Mouse (Mus musculus): ENCODE results near the gene Gstp2. TPM values are rescaled to one million over a fixed set of nuclear protein-coding genes. Genes with fewer than 3 reads are reported as not detected.

Gene Gstp2
- total RNA-seq (2014; fragmentation: Nextera tagmentation) = 29.9 TPM in 1 of 2 replicates, not detected in the other
- total RNA-seq (2017) = not detected in 2 replicates
- polyA plus RNA-seq (2012) = 0.28 TPM in 1 of 2 replicates, not detected in the other

DNA sequence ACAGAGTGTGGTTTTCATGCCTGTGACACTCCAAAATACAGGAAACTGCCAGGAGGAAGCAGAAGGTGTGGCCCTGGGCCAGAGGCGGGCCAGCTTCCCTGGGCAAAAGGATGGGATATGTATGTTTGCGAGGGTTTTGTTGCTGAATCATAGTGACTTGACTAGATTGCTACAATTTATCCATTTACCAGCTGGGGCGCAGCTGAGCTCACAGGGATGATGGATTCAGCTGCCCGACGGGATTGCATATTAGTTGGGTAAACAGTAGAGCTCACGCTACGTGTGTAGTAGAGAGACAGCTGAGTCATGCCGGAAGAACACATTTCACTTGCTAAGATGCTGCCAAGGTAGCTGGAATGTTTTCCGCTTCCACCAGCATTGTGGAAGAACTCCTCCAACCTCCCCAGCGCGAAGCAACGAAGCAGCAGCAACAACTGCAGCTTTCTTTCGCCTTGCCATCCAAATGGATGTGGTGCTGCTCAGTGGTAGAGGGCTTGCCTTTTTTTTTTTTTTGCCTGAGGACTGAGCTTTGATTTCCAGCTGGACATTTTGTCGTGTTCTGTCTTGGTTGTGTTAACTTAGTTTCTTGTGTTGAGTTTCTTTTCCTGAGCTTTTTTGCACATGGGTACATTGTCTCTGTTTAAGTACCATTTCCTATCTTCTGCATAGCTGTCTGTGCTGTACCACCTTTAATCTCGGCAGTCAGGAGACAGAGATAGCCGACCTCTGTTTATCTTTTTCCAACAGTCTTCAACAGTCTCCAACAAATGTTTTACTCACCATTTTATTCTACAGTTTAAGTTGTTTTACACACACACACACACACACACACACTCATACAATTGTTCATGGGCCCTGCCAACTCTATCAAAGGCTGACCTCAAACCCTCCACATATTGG is at the start of gene Gstp2:
TSS of gene Gstp2 (minus strand) at position 58 of the 900 bp plus-strand sequence.
- Histone ChIP-seq H3K4me3 (ENCODE audit: low read depth, low read length) (no peak within 1 kb of the TSS), H3K27me3 (ENCODE audit: insufficient read depth, low read length) (peaks cover 9% of the 10 kb centered on the region), H3K9me3 (replicated peaks) (peaks cover 36% of the 10 kb centered on the region), H3K36me3 (replicated peaks) (no peaks in the 10 kb centered on the region), H3K4me1 (ENCODE audit: insufficient read depth, low read depth, low read length) (peaks cover 19% of the 10 kb centered on the region)
- no peak for TF ChIP-seq CTCF (IDR thresholded peaks at IDR 0.05; ENCODE audit: low read depth, low read length)
- no peak for TF ChIP-seq TAL1 (conservative IDR thresholded peaks at IDR 0.05; ENCODE audit: low read depth, low read length)
- TF ChIP-seq GATA2 (IDR thresholded peaks at IDR 0.05; ENCODE audit: borderline replicate concordance, low read depth, low read length) = no peak
- TF ChIP-seq GATA1 (IDR thresholded peaks at IDR 0.05; ENCODE audit: borderline replicate concordance, low read length) = no peak
- TF ChIP-seq POLR2AphosphoS5 (IDR thresholded peaks at IDR 0.05; ENCODE audit: insufficient replicate concordance, low read depth, low read length) = no peak
- DNase-seq (ENCODE audit: low spot score) = no peak
- no peak for ATAC-seq (ENCODE audit: extremely low read depth, insufficient number of reproducible peaks, low FRiP score, poor library complexity, severe bottlenecking)

DNA sequence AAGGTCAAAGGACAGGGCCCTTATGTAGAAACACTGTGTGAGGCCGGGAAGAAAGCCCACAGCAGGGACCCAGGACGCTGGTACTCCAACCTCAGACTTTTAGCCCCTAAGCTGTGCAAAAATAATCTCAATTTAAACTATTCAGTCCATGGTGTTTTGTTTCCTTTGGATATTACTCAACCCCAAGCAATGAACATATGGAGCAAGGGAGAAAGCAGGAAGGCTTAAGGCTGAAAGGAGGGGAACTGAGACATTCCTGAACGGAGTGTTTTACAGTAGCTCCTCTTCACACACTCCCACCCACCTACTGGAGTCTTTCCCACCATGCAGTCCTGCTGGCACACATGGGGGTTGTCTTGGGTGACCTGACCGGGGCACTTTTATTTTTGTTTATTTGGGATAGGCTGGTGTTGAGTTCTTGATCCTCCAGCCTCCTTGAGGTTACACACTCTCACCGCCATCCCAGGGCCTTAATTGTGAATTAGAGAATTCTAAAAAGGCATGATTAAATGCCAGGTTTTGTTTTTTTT is 49.0 kb upstream of the Gstp2 start:
- TF ChIP-seq CTCF (IDR thresholded peaks at IDR 0.05; ENCODE audit: low read depth, low read length) (no peak), POLR2AphosphoS5 (IDR thresholded peaks at IDR 0.05; ENCODE audit: insufficient replicate concordance, low read depth, low read length) (no peak), TAL1 (conservative IDR thresholded peaks at IDR 0.05; ENCODE audit: low read depth, low read length) (no peak), GATA2 (IDR thresholded peaks at IDR 0.05; ENCODE audit: borderline replicate concordance, low read depth, low read length) (no peak)
- no peak for ATAC-seq (ENCODE audit: extremely low read depth, insufficient number of reproducible peaks, low FRiP score, poor library complexity, severe bottlenecking)
- no peak for DNase-seq (ENCODE audit: low spot score)
- peaks cover 15% of the 10 kb centered on the region for H3K36me3 ChIP-seq (replicated peaks)
- H3K4me1 ChIP-seq (ENCODE audit: insufficient read depth, low read depth, low read length) = peaks cover 44% of the 10 kb centered on the region
- no peaks in the 10 kb centered on the region for H3K9me3 ChIP-seq (replicated peaks)
- no peak overlapping the region for H3K4me3 ChIP-seq (ENCODE audit: low read depth, low read length)
- H3K27me3 ChIP-seq (ENCODE audit: insufficient read depth, low read length) = peaks cover 20% of the 10 kb centered on the region

DNA sequence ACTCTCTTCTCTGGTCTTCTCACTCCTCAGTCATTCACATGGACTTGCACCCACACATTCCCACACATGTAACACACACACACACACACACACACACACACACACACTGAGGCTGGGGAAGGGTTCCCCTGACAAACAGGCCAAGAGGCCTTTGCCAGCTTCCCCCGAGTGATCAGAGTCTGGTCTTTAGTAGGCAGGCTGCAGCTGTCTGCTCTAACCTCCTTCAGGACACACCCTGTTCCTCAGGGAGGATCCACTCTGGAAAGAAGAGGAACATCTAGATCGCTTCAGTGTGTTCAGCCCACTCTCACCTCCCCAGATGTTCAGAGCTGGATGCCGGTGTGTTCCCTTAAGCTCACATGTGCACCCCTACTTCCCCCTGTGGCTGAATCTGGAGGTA is 48.5 kb upstream of the Gstp2 start:
- H3K27me3 ChIP-seq (ENCODE audit: insufficient read depth, low read length) = peaks cover 23% of the 10 kb centered on the region
- ATAC-seq (ENCODE audit: extremely low read depth, insufficient number of reproducible peaks, low FRiP score, poor library complexity, severe bottlenecking) = no peak
- TF ChIP-seq CTCF (IDR thresholded peaks at IDR 0.05; ENCODE audit: low read depth, low read length) = no peak
- TF ChIP-seq POLR2AphosphoS5 (IDR thresholded peaks at IDR 0.05; ENCODE audit: insufficient replicate concordance, low read depth, low read length) = no peak
- TF ChIP-seq GATA2 (IDR thresholded peaks at IDR 0.05; ENCODE audit: borderline replicate concordance, low read depth, low read length) = no peak
- no peak for TF ChIP-seq TAL1 (conservative IDR thresholded peaks at IDR 0.05; ENCODE audit: low read depth, low read length)
- TF ChIP-seq GATA1 (IDR thresholded peaks at IDR 0.05; ENCODE audit: borderline replicate concordance, low read length) = no peak
- peaks cover 15% of the 10 kb centered on the region for H3K36me3 ChIP-seq (replicated peaks)
- no peaks in the 10 kb centered on the region for H3K9me3 ChIP-seq (replicated peaks)
- no peak for DNase-seq (ENCODE audit: low spot score)
- no peak overlapping the region for H3K4me3 ChIP-seq (ENCODE audit: low read depth, low read length)
- H3K4me1 ChIP-seq (ENCODE audit: insufficient read depth, low read depth, low read length) = peaks cover 40% of the 10 kb centered on the region

DNA sequence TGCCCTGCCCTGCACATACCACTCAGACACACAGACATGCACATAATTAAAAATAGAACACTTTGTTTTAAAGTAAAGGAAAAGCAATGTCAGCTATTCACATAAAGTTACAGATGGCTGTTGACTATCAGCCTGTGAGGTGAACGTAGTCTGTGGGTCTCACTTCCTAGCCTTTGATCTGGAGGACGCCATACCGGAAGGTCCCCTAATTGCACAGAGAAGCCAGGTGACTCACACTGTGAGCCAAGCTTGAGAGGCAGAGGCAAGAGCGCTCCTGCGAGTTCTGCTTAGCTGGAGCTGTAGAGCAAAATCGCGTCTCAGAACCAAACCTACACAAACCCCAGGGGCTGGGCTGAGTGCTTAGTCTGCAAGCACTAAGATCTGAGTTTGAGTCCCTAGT is 47.9 kb upstream of the Gstp2 start:
- TF ChIP-seq CTCF (IDR thresholded peaks at IDR 0.05; ENCODE audit: low read depth, low read length) (no peak), GATA2 (IDR thresholded peaks at IDR 0.05; ENCODE audit: borderline replicate concordance, low read depth, low read length) (no peak), POLR2AphosphoS5 (IDR thresholded peaks at IDR 0.05; ENCODE audit: insufficient replicate concordance, low read depth, low read length) (no peak)
- H3K36me3 ChIP-seq (replicated peaks) = peaks cover 12% of the 10 kb centered on the region
- H3K9me3 ChIP-seq (replicated peaks) = no peaks in the 10 kb centered on the region
- H3K4me1 ChIP-seq (ENCODE audit: insufficient read depth, low read depth, low read length) = peaks cover 34% of the 10 kb centered on the region
- peaks cover 29% of the 10 kb centered on the region for H3K27me3 ChIP-seq (ENCODE audit: insufficient read depth, low read length)
- no peak overlapping the region for H3K4me3 ChIP-seq (ENCODE audit: low read depth, low read length)
- no peak for DNase-seq (ENCODE audit: low spot score)
- no peak for ATAC-seq (ENCODE audit: extremely low read depth, insufficient number of reproducible peaks, low FRiP score, poor library complexity, severe bottlenecking)

DNA sequence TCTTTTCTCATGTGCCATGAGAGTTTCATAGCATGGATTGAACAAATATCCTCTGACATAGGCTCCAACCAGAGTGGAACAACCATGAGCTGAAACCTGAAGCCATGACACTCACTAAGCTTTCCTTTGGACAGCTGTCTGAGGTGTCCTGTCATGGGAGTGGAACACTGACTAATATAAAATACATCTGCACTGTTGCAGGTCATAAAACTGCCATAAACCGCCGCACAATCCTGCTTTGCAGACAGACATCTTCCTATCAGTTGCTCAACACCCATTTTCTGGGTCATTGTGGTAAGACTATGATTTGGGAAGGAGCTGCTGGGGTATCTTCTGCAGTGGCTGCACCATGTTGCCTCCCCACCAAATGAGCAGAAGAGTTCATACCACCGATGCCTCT is 46.9 kb upstream of the Gstp2 start:
- TF ChIP-seq GATA2 (IDR thresholded peaks at IDR 0.05; ENCODE audit: borderline replicate concordance, low read depth, low read length) (no peak), CTCF (IDR thresholded peaks at IDR 0.05; ENCODE audit: low read depth, low read length) (no peak), POLR2AphosphoS5 (IDR thresholded peaks at IDR 0.05; ENCODE audit: insufficient replicate concordance, low read depth, low read length) (no peak), TAL1 (conservative IDR thresholded peaks at IDR 0.05; ENCODE audit: low read depth, low read length) (no peak), GATA1 (IDR thresholded peaks at IDR 0.05; ENCODE audit: borderline replicate concordance, low read length) (no peak)
- Histone ChIP-seq H3K27me3 (ENCODE audit: insufficient read depth, low read length) (peaks cover 35% of the 10 kb centered on the region), H3K4me1 (ENCODE audit: insufficient read depth, low read depth, low read length) (peaks cover 24% of the 10 kb centered on the region), H3K36me3 (replicated peaks) (peaks cover 2% of the 10 kb centered on the region), H3K4me3 (ENCODE audit: low read depth, low read length) (no peak overlapping the region), H3K9me3 (replicated peaks) (no peaks in the 10 kb centered on the region)
- no peak for ATAC-seq (ENCODE audit: extremely low read depth, insufficient number of reproducible peaks, low FRiP score, poor library complexity, severe bottlenecking)
- DNase-seq (ENCODE audit: low spot score) = no peak

DNA sequence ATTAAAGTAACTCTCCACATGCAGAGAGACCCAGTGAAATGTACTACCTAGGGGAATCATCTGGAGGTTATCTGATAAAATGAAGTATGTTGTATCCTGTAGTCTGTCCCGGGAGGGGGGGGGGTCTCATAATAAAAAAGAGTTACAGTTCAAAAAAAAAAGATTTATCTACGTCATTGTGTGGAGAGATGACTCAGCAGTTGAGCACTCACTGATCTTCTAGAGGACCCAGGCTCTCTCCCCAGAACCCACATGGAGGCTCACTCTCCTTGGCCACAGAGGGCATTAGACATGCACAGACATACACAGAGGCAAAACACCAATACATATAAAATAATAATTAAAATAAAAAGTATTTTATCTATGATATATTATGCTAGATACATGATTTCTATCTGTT is 45.6 kb upstream of the Gstp2 start:
- Histone ChIP-seq H3K36me3 (replicated peaks) (no peaks in the 10 kb centered on the region), H3K9me3 (replicated peaks) (no peaks in the 10 kb centered on the region), H3K27me3 (ENCODE audit: insufficient read depth, low read length) (peaks cover 44% of the 10 kb centered on the region), H3K4me1 (ENCODE audit: insufficient read depth, low read depth, low read length) (peaks cover 15% of the 10 kb centered on the region), H3K4me3 (ENCODE audit: low read depth, low read length) (no peak overlapping the region)
- TF ChIP-seq GATA2 (IDR thresholded peaks at IDR 0.05; ENCODE audit: borderline replicate concordance, low read depth, low read length) = no peak
- TF ChIP-seq TAL1 (conservative IDR thresholded peaks at IDR 0.05; ENCODE audit: low read depth, low read length) = no peak
- no peak for TF ChIP-seq POLR2AphosphoS5 (IDR thresholded peaks at IDR 0.05; ENCODE audit: insufficient replicate concordance, low read depth, low read length)
- TF ChIP-seq GATA1 (IDR thresholded peaks at IDR 0.05; ENCODE audit: borderline replicate concordance, low read length) = no peak
- TF ChIP-seq CTCF (IDR thresholded peaks at IDR 0.05; ENCODE audit: low read depth, low read length) = no peak
- no peak for DNase-seq (ENCODE audit: low spot score)
- no peak for ATAC-seq (ENCODE audit: extremely low read depth, insufficient number of reproducible peaks, low FRiP score, poor library complexity, severe bottlenecking)

Measured in G1E (cell line).